Mouse (Mus musculus) heart, embryonic 15.5 days (tissue): ENCODE measurements around the gene Zfp207. TPM values are rescaled to one million over a fixed set of nuclear protein-coding genes. Genes with fewer than 3 reads are reported as not detected.
"Not testable (repeated sequence)": the region's sequence is repeated elsewhere in the genome, so short reads cannot be mapped to it uniquely, and the experiment has no call there.

Experiments
- ATAC-seq: fragments of 200-750 bp; cut with Nextera tagmentation; replicated peaks from 2 replicates; pipeline ENCODE4 v1.8.0; 2017; ENCODE audit warnings: low read depth, moderate TSS enrichment; ENCODE audit not compliant: insufficient number of reproducible peaks, insufficient read depth, low FRiP score
- H3K27ac ChIP-seq: fragments of 300-500 bp; sonication (generic); 2 replicates; pipeline ENCODE4 v1.5.1; 2015; ENCODE audit warnings: mild to moderate bottlenecking, inconsistent platforms
- H3K27me3 ChIP-seq: fragments of 300-500 bp; sonication (generic); 2 replicates; pipeline ENCODE4 v1.6.1; 2015; ENCODE audit warnings: inconsistent platforms
- H3K36me3 ChIP-seq: fragments of 300-500 bp; sonication (generic); 2 replicates; pipeline ENCODE4 v1.6.1; 2015; ENCODE audit warnings: mild to moderate bottlenecking, inconsistent platforms
- H3K4me1 ChIP-seq: fragments of 300-500 bp; sonication (generic); replicated peaks from 2 replicates; pipeline ENCODE4 v1.6.1; 2015; ENCODE audit warnings: inconsistent platforms
- H3K4me2 ChIP-seq: fragments of 300-500 bp; sonication (generic); 2 replicates; pipeline ENCODE4 v1.6.1; 2015; ENCODE audit warnings: inconsistent platforms, mild to moderate bottlenecking, moderate library complexity
- H3K4me3 ChIP-seq: fragments of 300-500 bp; sonication (generic); 2 replicates; pipeline ENCODE4 v1.5.1; 2015; ENCODE audit warnings: mild to moderate bottlenecking, inconsistent platforms
- H3K9ac ChIP-seq: fragments of 300-500 bp; sonication (generic); 2 replicates; pipeline ENCODE4 v1.6.1; 2015; ENCODE audit warnings: mild to moderate bottlenecking, inconsistent platforms
- H3K9me3 ChIP-seq: fragments of 300-500 bp; sonication (generic); replicated peaks from 2 replicates; pipeline ENCODE4 v1.6.1; 2016; ENCODE audit warnings: inconsistent platforms
- WGBS: fragments of 180-500 bp; shearing (Covaris S2); methylation state at CpG from one replicate; pipeline ENCODE4 v1.1.7; 2015; ENCODE audit warnings: mixed read lengths; 5-methylcytosine and 5-hydroxymethylcytosine counted together
- polyA plus RNA-seq: library from polyadenylated mRNA; unstranded; fragments of >200 nt; fragmentation: Nextera tagmentation; extraction: Ambion mirVana; gene quantifications from 2 replicates; pipeline ENCODE4 v1.2.1, GENCODE M21; 2015

The Zfp207 gene
- polyA plus RNA-seq, 1 experiment from 2014 or later, result 127 TPM

- no peaks in the 10 kb centered on the region for H3K4me1 ChIP-seq
- no peak overlapping the region for H3K9ac ChIP-seq
- H3K27me3 ChIP-seq, result no peaks in the 10 kb centered on the region
- no peak overlapping the region for H3K4me2 ChIP-seq
- H3K9me3 ChIP-seq, result peaks cover 6% of the 10 kb centered on the region; the same call in 1 of the 2 replicates
- WGBS, result 78% methylated on average over 5 of the region's 5 CpGs
- ATAC-seq, result no peak
- H3K27ac ChIP-seq, result no peak overlapping the region
- peaks cover 14% of the 10 kb centered on the region; the same call in 1 of the 2 replicates for H3K36me3 ChIP-seq
- H3K4me3 ChIP-seq, result no peak overlapping the region
Measured at GRCm38 (mm10) chr11:80417085-80417484, 34.0 kb downstream of the Zfp207 start.

DNA sequence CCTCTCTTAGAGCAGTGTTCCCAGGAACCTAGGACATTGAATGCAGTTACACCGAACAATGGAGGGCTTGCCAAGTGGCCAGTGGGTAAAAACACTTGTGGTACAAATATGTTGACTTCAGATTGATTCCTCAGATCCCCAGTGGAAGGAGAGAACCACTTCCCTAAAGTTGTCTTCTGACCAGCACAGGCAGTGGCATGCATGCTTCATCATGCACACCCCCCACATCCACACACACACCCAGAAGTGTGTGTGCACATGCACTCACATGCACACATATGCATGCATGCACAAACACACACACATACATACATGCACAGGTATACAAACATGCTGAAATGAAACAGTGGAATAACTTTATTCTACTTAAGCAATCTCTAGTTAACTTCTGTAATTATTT lies 36.7 kb downstream of the Zfp207 start:
- Histone ChIP-seq H3K9me3 (peaks cover 6% of the 10 kb centered on the region; the same call in 1 of the 2 replicates), H3K27ac (no peak overlapping the region), H3K4me2 (no peak overlapping the region), H3K4me1 (no peaks in the 10 kb centered on the region), H3K4me3 (no peak overlapping the region), H3K27me3 (no peaks in the 10 kb centered on the region), H3K9ac (no peak overlapping the region), H3K36me3 (peaks cover 13% of the 10 kb centered on the region; the same call in 1 of the 2 replicates)
- WGBS, result 91% methylated on average over 1 of the region's 1 CpGs
- no peak for ATAC-seq

DNA sequence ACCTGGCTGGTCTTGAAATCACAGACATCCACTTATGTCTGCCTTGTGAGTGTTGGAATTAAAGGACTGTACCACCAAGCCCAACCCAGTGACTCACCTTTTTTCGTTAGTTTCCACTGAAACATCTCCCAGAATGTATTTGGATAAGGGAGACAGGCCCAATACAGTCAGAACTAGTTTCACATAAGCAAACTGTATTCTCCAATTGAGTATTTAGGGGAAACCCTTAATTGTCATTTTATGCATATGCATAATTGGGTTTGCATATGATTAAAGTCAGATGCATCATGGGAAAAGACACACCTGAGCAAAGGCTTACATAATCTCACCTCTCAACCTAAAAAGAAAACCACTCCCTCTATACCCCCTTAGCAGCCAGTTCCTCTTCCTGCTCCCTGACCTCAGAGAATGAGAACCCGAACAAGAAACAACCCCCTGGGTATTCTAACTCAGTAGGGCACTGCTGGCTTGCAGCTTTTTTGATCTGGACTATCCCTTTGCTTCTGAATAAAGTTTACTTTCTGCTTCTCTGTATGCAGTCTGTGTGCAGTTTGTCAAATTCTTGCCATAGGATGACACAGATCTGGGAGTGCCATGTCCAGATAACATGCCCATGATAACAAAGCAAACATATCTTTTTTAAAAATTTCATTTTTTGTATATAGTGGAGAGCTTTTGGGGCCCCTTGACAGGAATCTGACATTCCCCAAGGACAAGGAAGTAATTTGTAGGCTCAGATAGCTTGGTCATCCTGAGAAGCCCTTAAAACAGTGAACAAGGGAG lies 37.3 kb downstream of the Zfp207 start:
- H3K4me2 ChIP-seq, result no peak overlapping the region
- H3K4me1 ChIP-seq, result no peaks in the 10 kb centered on the region
- H3K9ac ChIP-seq, result no peak overlapping the region
- WGBS, result 57% methylated on average over 2 of the region's 2 CpGs
- no peak overlapping the region for H3K4me3 ChIP-seq
- peaks cover 8% of the 10 kb centered on the region; the same call in 1 of the 2 replicates for H3K36me3 ChIP-seq
- ATAC-seq, result no peak
- peaks cover 6% of the 10 kb centered on the region; the same call in 1 of the 2 replicates for H3K9me3 ChIP-seq
- no peaks in the 10 kb centered on the region for H3K27me3 ChIP-seq
- H3K27ac ChIP-seq, result no peak overlapping the region

GRCm38 (mm10) chr11:80421421-80422047 lies 38.5 kb downstream of the Zfp207 start:
- no peak overlapping the region for H3K4me2 ChIP-seq
- H3K36me3 ChIP-seq, result peaks cover 8% of the 10 kb centered on the region; the same call in 1 of the 2 replicates
- H3K27me3 ChIP-seq, result no peaks in the 10 kb centered on the region
- H3K27ac ChIP-seq, result no peak overlapping the region
- H3K4me1 ChIP-seq, result no peaks in the 10 kb centered on the region
- H3K9ac ChIP-seq, result no peak overlapping the region
- H3K9me3 ChIP-seq, result peaks cover 6% of the 10 kb centered on the region; the same call in 1 of the 2 replicates
- H3K4me3 ChIP-seq, result no peak overlapping the region
- ATAC-seq, result no peak
- whole genome bisulfite sequencing, result 74% methylated on average over 7 of the region's 7 CpGs

GRCm38 (mm10) chr11:80424691-80425090 lies 41.6 kb downstream of the Zfp207 start:
- Histone ChIP-seq H3K9me3 (no peaks in the 10 kb centered on the region), H3K27ac (no peak overlapping the region), H3K27me3 (no peaks in the 10 kb centered on the region), H3K4me1 (peaks cover 2% of the 10 kb centered on the region), H3K4me3 (no peak overlapping the region), H3K9ac (no peak overlapping the region), H3K4me2 (no peak overlapping the region), H3K36me3 (no peaks in the 10 kb centered on the region)
- WGBS, result 66% methylated on average over 2 of the region's 2 CpGs
- ATAC-seq, result no peak

DNA sequence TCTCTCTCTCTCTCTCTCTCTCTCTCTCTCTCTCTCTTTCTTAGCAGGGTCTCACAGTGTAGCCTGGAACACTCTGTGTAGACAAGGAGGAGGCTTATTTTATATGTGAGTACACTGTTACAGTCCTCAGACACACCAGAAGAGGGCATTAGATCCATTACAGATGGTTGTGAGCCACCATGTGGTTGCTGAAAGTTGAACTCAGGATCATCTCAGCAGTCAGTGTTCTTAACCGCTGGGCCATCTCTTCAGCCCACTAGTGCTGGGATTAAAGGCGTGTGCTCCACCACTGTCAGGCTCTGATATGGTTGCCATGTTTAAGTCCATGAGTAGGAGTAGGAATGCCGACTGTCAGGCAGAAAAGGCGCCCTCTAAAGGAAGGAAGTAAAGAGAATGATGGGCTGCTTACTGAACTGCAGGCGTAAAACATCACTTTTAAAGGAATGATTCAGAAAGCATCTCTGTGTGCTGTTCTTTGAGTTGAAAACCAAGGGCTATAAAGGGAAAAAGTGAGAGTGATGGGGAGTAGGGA lies 42.2 kb downstream of the Zfp207 start:
- Histone ChIP-seq H3K4me1 (peaks cover 5% of the 10 kb centered on the region), H3K9me3 (no peaks in the 10 kb centered on the region), H3K9ac (no peak overlapping the region), H3K27me3 (no peaks in the 10 kb centered on the region), H3K27ac (no peak overlapping the region), H3K4me2 (no peak overlapping the region), H3K4me3 (no peak overlapping the region), H3K36me3 (no peaks in the 10 kb centered on the region)
- 57% methylated on average over 5 of the region's 5 CpGs for WGBS
- no peak for ATAC-seq

GRCm38 (mm10) chr11:80426029-80426813 lies 43.1 kb downstream of the Zfp207 start:
- not testable (repeated sequence) for H3K27me3 ChIP-seq, H3K27ac ChIP-seq, H3K9me3 ChIP-seq, H3K4me3 ChIP-seq, H3K4me2 ChIP-seq, H3K4me1 ChIP-seq, ATAC-seq, H3K36me3 ChIP-seq, H3K9ac ChIP-seq
- 75% methylated on average over 16 of the region's 16 CpGs for WGBS

DNA sequence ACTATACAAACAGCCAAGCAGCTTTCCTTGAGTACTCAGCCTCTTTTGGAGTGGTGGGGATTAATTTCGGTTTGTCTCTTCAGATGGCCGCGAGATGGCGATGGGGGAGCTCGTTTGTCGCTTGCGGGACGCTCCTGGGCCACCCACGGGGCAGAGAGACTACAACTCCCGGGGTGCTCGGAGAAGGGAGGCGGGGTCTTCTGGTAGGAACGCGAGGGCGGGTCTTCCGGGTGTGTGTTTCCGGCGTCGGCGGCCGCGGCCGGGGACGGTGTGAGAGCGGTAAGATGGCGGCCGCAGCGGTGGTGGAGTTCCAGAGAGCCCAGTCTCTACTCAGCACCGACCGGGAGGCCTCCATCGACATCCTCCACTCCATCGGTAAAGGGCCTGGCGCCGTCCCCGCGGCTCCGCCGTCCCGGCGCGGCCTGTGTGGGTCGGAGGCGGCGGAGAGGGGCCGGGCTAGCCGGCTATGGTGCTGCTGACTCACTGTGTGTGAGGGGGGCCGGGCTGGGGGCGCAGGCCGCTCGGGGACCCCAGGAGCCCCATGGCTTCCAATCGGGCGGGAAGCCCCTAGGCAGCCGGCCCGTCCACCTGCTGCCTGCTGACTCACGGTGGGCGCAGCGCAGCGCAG lies 45.4 kb downstream of the Zfp207 start, which contains the start of gene Psmd11:
TSS of gene Psmd11 (plus strand) at position 235 of the 628 bp plus-strand sequence.
- no peaks in the 10 kb centered on the region for H3K27me3 ChIP-seq
- peak; percentile 98 for ATAC-seq
- under 1% methylated on average over 55 of the region's 58 CpGs for WGBS
- H3K9me3 ChIP-seq, result no peaks in the 10 kb centered on the region
- H3K4me2 ChIP-seq, result peak within 1 kb of the TSS; percentile 76
- peak within 1 kb of the TSS; percentile 99 for H3K9ac ChIP-seq
- H3K36me3 ChIP-seq, result peaks cover 17% of the 10 kb centered on the region
- peak within 1 kb of the TSS; percentile 92 for H3K27ac ChIP-seq
- H3K4me3 ChIP-seq, result peak within 1 kb of the TSS; percentile 99
- peaks cover 5% of the 10 kb centered on the region for H3K4me1 ChIP-seq

- Histone ChIP-seq H3K4me3 (peak overlapping the region; percentile 99), H3K9me3 (no peaks in the 10 kb centered on the region), H3K27me3 (no peaks in the 10 kb centered on the region), H3K4me2 (peak overlapping the region; percentile 76), H3K27ac (peak overlapping the region; percentile 92), H3K4me1 (peaks cover 5% of the 10 kb centered on the region), H3K9ac (peak overlapping the region; percentile 99), H3K36me3 (peaks cover 20% of the 10 kb centered on the region)
- under 1% methylated on average over 37 of the region's 37 CpGs for WGBS
- ATAC-seq, result no peak; the same call in 1 of the 2 replicates
Measured at GRCm38 (mm10) chr11:80429009-80429475, 46.0 kb downstream of the Zfp207 start.

DNA sequence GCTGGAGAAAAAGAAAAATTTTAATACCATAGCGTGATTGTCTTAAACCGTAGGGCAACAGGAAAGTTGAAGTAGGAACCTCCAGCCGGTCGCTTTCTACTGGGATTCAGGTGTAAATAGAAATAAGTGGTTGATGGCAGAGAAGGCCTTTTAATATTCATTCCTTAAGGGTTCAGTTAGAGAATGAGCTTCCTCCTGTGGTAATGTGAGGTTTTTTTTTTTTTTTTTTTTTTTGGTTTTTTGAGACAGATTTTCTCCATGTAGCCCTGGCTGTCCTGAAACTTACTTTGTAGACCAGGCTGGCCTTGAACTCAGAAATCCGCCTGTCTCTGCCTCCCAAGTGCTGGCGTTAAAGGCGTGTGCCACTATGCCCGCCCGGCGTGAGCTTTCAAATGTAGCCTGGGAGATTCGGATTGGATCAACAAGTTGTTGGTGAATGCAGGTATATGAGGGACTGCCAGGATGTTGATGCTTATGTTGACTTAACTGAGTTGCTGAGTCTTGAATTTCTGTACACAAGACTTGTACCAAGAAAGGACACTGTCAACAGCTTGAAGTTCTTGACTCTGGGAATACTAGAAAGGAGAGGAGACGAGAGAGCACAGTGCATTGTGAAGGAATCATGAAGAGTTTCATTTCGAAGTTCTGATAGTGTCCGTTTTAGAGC lies 46.6 kb downstream of the Zfp207 start:
- peak overlapping the region; percentile 99 for H3K4me3 ChIP-seq
- H3K9me3 ChIP-seq, result no peaks in the 10 kb centered on the region
- peak overlapping the region; percentile 99 for H3K9ac ChIP-seq
- peaks cover 22% of the 10 kb centered on the region for H3K36me3 ChIP-seq
- peak overlapping the region; percentile 92 for H3K27ac ChIP-seq
- no peaks in the 10 kb centered on the region for H3K27me3 ChIP-seq
- 47% methylated on average over 14 of the region's 14 CpGs for WGBS
- peaks cover 5% of the 10 kb centered on the region for H3K4me1 ChIP-seq
- ATAC-seq, result no peak
- H3K4me2 ChIP-seq, result peak overlapping the region; percentile 76
